Mouse (Mus musculus) midbrain, embryonic 14.5 days (tissue): ENCODE data around the gene Reep3. TPM values are rescaled to one million over a fixed set of nuclear protein-coding genes. Genes with fewer than 3 reads are reported as not detected.

ENCODE experiments used
- ATAC-seq: fragments of 200-750 bp; cut with Nextera tagmentation; 2 replicates; pipeline ENCODE4 v1.8.0; 2017; ENCODE audit warnings: moderate number of reproducible peaks, moderate library complexity; ENCODE audit not compliant: low FRiP score, low TSS enrichment
- DNase-seq: peaks from one replicate; pipeline ENCODE4 v3.0.0-alpha.2; 2015
- H3K27ac ChIP-seq: fragments of 300-500 bp; sonication (generic); replicated peaks from 2 replicates; pipeline ENCODE4 v1.5.1; 2014; ENCODE audit warnings: mild to moderate bottlenecking, low read depth, low read length, moderate library complexity
- H3K27me3 ChIP-seq: fragments of 300-500 bp; sonication (generic); 2 replicates; pipeline ENCODE4 v1.6.1; 2014; ENCODE audit warnings: low read length, control low read depth, mixed read lengths; ENCODE audit not compliant: control insufficient read depth, insufficient read depth
- H3K36me3 ChIP-seq: fragments of 300-500 bp; sonication (generic); 2 replicates; pipeline ENCODE4 v1.6.1; 2014; ENCODE audit warnings: low read length, control low read depth; ENCODE audit not compliant: control insufficient read depth, insufficient read depth
- H3K4me1 ChIP-seq: fragments of 300-500 bp; sonication (generic); 2 replicates; pipeline ENCODE4 v1.6.1; 2014; ENCODE audit warnings: mild to moderate bottlenecking, antibody characterized with exemption, low read length, control low read depth; ENCODE audit not compliant: control insufficient read depth, insufficient read depth
- H3K4me2 ChIP-seq: fragments of 300-500 bp; sonication (generic); 2 replicates; pipeline ENCODE4 v1.6.1; 2014; ENCODE audit warnings: mild to moderate bottlenecking, low read length, moderate library complexity
- H3K4me3 ChIP-seq: fragments of 300-500 bp; sonication (generic); replicated peaks from 2 replicates; pipeline ENCODE4 v1.5.1; 2014; ENCODE audit warnings: low read depth, low read length
- H3K9ac ChIP-seq: fragments of 300-500 bp; sonication (generic); replicated peaks from 2 replicates; pipeline ENCODE4 v1.6.1; 2014; ENCODE audit warnings: mild to moderate bottlenecking, low read length, moderate library complexity
- H3K9me3 ChIP-seq: fragments of 300-500 bp; sonication (generic); 2 replicates; pipeline ENCODE4 v1.6.1; 2016; ENCODE audit warnings: low read length, control low read depth, mixed read lengths; ENCODE audit not compliant: control insufficient read depth
- WGBS: fragments of 180-500 bp; shearing (Covaris S2); extraction: QIAGEN DNeasy Blood & Tissue Kit; methylation state at CpG from one replicate; pipeline ENCODE4 v1.1.7; 2014; 5-methylcytosine and 5-hydroxymethylcytosine counted together
- polyA plus RNA-seq: library from polyadenylated mRNA; unstranded; fragments of >200 nt; fragmentation: Nextera tagmentation; extraction: Ambion mirVana; gene quantifications from 2 replicates; pipeline ENCODE4 v1.2.1, GENCODE M21; 2014

Gene Reep3
- polyA plus RNA-seq, 1 experiment from 2014 or later: 35.5 TPM

- ATAC-seq (no peak), DNase-seq (no peak)
- no peaks in the 10 kb centered on the region for H3K27me3 ChIP-seq
- 88% methylated on average over 4 of the region's 4 CpGs for WGBS
- no peaks in the 10 kb centered on the region for H3K9me3 ChIP-seq
- no peak overlapping the region for H3K4me3 ChIP-seq
- H3K9ac ChIP-seq: no peak overlapping the region
- H3K4me1 ChIP-seq: no peaks in the 10 kb centered on the region
- H3K4me2 ChIP-seq: no peak overlapping the region
- peaks cover 15% of the 10 kb centered on the region; the same call in 1 of the 2 replicates for H3K36me3 ChIP-seq
- H3K27ac ChIP-seq: no peak overlapping the region
Measured at GRCm38 (mm10) chr10:67017891-67018290, 78.9 kb downstream of the Reep3 start.

- no peak for DNase-seq
- WGBS: 66% methylated on average over 2 of the region's 2 CpGs
- no peak overlapping the region for H3K27ac ChIP-seq
- no peaks in the 10 kb centered on the region for H3K27me3 ChIP-seq
- H3K4me3 ChIP-seq: no peak overlapping the region
- no peak overlapping the region for H3K4me2 ChIP-seq
- H3K9me3 ChIP-seq: no peaks in the 10 kb centered on the region
- no peak for ATAC-seq
- H3K36me3 ChIP-seq: peaks cover 15% of the 10 kb centered on the region; the same call in 1 of the 2 replicates
- H3K4me1 ChIP-seq: no peaks in the 10 kb centered on the region
- no peak overlapping the region for H3K9ac ChIP-seq
Measured at GRCm38 (mm10) chr10:67017315-67017714, 79.4 kb downstream of the Reep3 start.

- no peaks in the 10 kb centered on the region for H3K9me3 ChIP-seq
- no peak overlapping the region for H3K4me3 ChIP-seq
- peaks cover 15% of the 10 kb centered on the region; the same call in 1 of the 2 replicates for H3K36me3 ChIP-seq
- DNase-seq (no peak), ATAC-seq (no peak)
- no peaks in the 10 kb centered on the region for H3K4me1 ChIP-seq
- H3K27ac ChIP-seq: no peak overlapping the region
- no peak overlapping the region for H3K4me2 ChIP-seq
- H3K27me3 ChIP-seq: no peaks in the 10 kb centered on the region
- H3K9ac ChIP-seq: no peak overlapping the region
- 80% methylated on average over 4 of the region's 4 CpGs for WGBS
Measured at GRCm38 (mm10) chr10:67016615-67017278, 80.0 kb downstream of the Reep3 start.

- Histone ChIP-seq H3K4me3 (no peak overlapping the region), H3K36me3 (peaks cover 8% of the 10 kb centered on the region; the same call in 1 of the 2 replicates), H3K4me2 (no peak overlapping the region), H3K27ac (no peak overlapping the region), H3K9ac (no peak overlapping the region), H3K9me3 (no peaks in the 10 kb centered on the region), H3K27me3 (no peaks in the 10 kb centered on the region), H3K4me1 (no peaks in the 10 kb centered on the region)
- 88% methylated on average over 12 of the region's 12 CpGs for WGBS
- ATAC-seq (no peak), DNase-seq (no peak)
Measured at GRCm38 (mm10) chr10:67014746-67015145, 82.0 kb downstream of the Reep3 start.

GRCm38 (mm10) chr10:67010521-67010920 is 86.2 kb downstream of the Reep3 start:
- H3K4me2 ChIP-seq: no peak overlapping the region
- H3K4me3 ChIP-seq: no peak overlapping the region

GRCm38 (mm10) chr10:67004527-67005042 is 92.2 kb downstream of the Reep3 start:
- Histone ChIP-seq H3K4me2 (peak overlapping the region; percentile 53), H3K4me1 (peaks cover 25% of the 10 kb centered on the region), H3K27me3 (no peaks in the 10 kb centered on the region), H3K9me3 (no peaks in the 10 kb centered on the region), H3K36me3 (no peaks in the 10 kb centered on the region), H3K27ac (peak overlapping the region; percentile 75; the same call in 1 of the 2 replicates), H3K9ac (no peak overlapping the region), H3K4me3 (no peak overlapping the region)
- ATAC-seq (no peak), DNase-seq (peak; percentile 42)
- WGBS: 4% methylated on average over 12 of the region's 12 CpGs

More at GRCm38 (mm10) chr10:67010521-67010920, 86.2 kb downstream of the Reep3 start:
- Histone ChIP-seq H3K9ac (no peak overlapping the region), H3K27ac (no peak overlapping the region), H3K36me3 (peaks cover 8% of the 10 kb centered on the region; the same call in 1 of the 2 replicates), H3K9me3 (no peaks in the 10 kb centered on the region), H3K4me1 (no peaks in the 10 kb centered on the region), H3K27me3 (no peaks in the 10 kb centered on the region)
- ATAC-seq (no peak), DNase-seq (no peak)
- 92% methylated on average over 12 of the region's 12 CpGs for WGBS

GRCm38 (mm10) chr10:67003743-67004526 is 92.8 kb downstream of the Reep3 start:
- under 1% methylated on average over 22 of the region's 22 CpGs for WGBS
- ATAC-seq: peak; percentile 79
- no peaks in the 10 kb centered on the region for H3K27me3 ChIP-seq

GRCm38 (mm10) chr10:67003009-67003742 is 93.6 kb downstream of the Reep3 start:
- Histone ChIP-seq H3K4me1 (peaks cover 25% of the 10 kb centered on the region), H3K27me3 (no peaks in the 10 kb centered on the region), H3K27ac (peak overlapping the region; percentile 75), H3K4me2 (peak overlapping the region; percentile 53), H3K9ac (peak overlapping the region; percentile 20; the same call in 1 of the 2 replicates), H3K36me3 (no peaks in the 10 kb centered on the region), H3K4me3 (peak overlapping the region; percentile 25), H3K9me3 (no peaks in the 10 kb centered on the region)
- DNase-seq (peak; percentile 85), ATAC-seq (peak; percentile 76)
- WGBS: 1% methylated on average over 25 of the region's 25 CpGs

More at GRCm38 (mm10) chr10:67003743-67004526, 92.8 kb downstream of the Reep3 start:
- peak; percentile 85 for DNase-seq
- Histone ChIP-seq H3K4me2 (peak overlapping the region; percentile 53), H3K4me1 (peaks cover 25% of the 10 kb centered on the region), H3K9me3 (no peaks in the 10 kb centered on the region), H3K9ac (peak overlapping the region; percentile 20; the same call in 1 of the 2 replicates), H3K36me3 (no peaks in the 10 kb centered on the region), H3K27ac (peak overlapping the region; percentile 75), H3K4me3 (peak overlapping the region; percentile 10; the same call in 1 of the 2 replicates)
